22 mouse cellular contexts compared by ENCODE assay signal in the genomic region with DNA sequence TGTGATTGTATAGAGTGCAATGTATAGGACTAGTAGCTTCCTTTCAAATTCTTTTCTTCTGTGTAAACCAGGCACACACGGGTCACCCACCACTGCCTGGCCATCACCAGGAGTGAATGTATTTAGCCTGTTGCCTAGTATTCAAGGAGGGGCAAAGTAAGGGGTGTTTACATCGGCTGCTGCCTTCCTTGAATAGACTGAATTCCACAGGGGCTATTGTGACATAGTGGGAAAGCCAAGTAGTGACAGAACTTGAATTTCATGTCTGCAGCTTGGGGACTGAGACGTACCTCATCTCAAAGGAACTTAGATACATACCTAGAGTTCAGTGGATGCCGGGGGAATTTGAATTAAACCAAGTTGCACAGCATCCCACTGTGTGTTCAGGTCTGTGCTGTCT. TPM values are rescaled to one million over a fixed set of nuclear protein-coding genes. Genes with fewer than 3 reads are reported as not detected.
DNase-seq lines count a peak whose midpoint lies in the region; ATAC-seq lines count a peak whose summit lies in the region.
"Had no signal": no experiment of that assay in that cellular context is flagged by ENCODE, and none has a peak within 500 bp of the region (broad histone marks: within the 10 kb centered on the region; RNA-seq: fewer than 3 reads in every experiment).

No protein-coding gene starts in this region.

- peaks cover 45% of the 10 kb centered on the region for H3K4me1 ChIP-seq in hindbrain, embryonic 10.5 days (replicated peaks)
- H3K4me1 ChIP-seq in hindbrain, embryonic 14.5 days (replicated peaks; ENCODE audit: control insufficient read depth, insufficient read depth, low read length) = peaks cover 9% of the 10 kb centered on the region
- H3K4me1 ChIP-seq: megakaryocyte, embryonic 14.5 days had no signal

- no peak overlapping the region for H3K9ac ChIP-seq in hindbrain, embryonic 14.5 days
- H3K9ac ChIP-seq: liver, embryonic 13.5 days; neural tube, embryonic 15.5 days had no signal

- H3K27me3 ChIP-seq in hindbrain, embryonic 10.5 days (ENCODE audit: insufficient read depth, poor library complexity, severe bottlenecking) = no peaks in the 10 kb centered on the region
- no peaks in the 10 kb centered on the region for H3K27me3 ChIP-seq in hindbrain, embryonic 14.5 days (ENCODE audit: control insufficient read depth, insufficient read depth, low read length)
- H3K27me3 ChIP-seq: embryonic facial prominence, embryonic 13.5 days; liver, embryonic 13.5 days; megakaryocyte, embryonic 14.5 days; neural tube, embryonic 15.5 days had no signal

- no peak for ATAC-seq in hindbrain, embryonic 14.5 days (ENCODE audit: low FRiP score)
- ATAC-seq: hindbrain, postnatal 0 days had no signal

- 47% methylated on average over 4 of the region's 4 CpGs for WGBS in hindbrain, embryonic 10.5 days
- WGBS in hindbrain, embryonic 14.5 days = 39% methylated on average over 4 of the region's 4 CpGs

- no peaks in the 10 kb centered on the region for H3K36me3 ChIP-seq in hindbrain, embryonic 10.5 days
- peaks cover 5% of the 10 kb centered on the region; the same call in 1 of the 2 replicates for H3K36me3 ChIP-seq in hindbrain, embryonic 14.5 days (replicated peaks; ENCODE audit: control insufficient read depth, insufficient read depth)
- H3K36me3 ChIP-seq: neural tube, embryonic 15.5 days had no signal

- no peaks in the 10 kb centered on the region for H3K9me3 ChIP-seq in hindbrain, embryonic 10.5 days
- no peaks in the 10 kb centered on the region for H3K9me3 ChIP-seq in hindbrain, embryonic 14.5 days (ENCODE audit: control insufficient read depth, low read length)
- H3K9me3 ChIP-seq: embryonic facial prominence, embryonic 13.5 days; G1E; liver, embryonic 13.5 days; megakaryocyte, embryonic 14.5 days; neural tube, embryonic 15.5 days had no signal

- peak; percentile 6 for DNase-seq in hindbrain, embryonic 10.5 days (ENCODE audit: low spot score)
- no peak for DNase-seq in hindbrain, embryonic 14.5 days (ENCODE audit: low spot score)
- peak; percentile 26 for DNase-seq in 3T3-L1 (ENCODE audit: low read depth, low spot score)
- DNase-seq in R1 (ENCODE audit: low read depth, low spot score) = peak; percentile 23
- peak; percentile 8 for DNase-seq in lung, postnatal 10 days
- DNase-seq in thymus, postnatal 10 days (ENCODE audit: low spot score in 2 of 2) = no peak
- DNase-seq in adrenal gland, postnatal 36 days = no peak
- DNase-seq: adrenal gland, postnatal 14 days; cerebellum, adult 9-11 months; gastrocnemius, postnatal 10 days; heart, adult 2 months; heart, postnatal 14 days; kidney, adult 18-20 months; kidney, postnatal 14 days; layer of hippocampus, adult 9-11 months; liver, embryonic 13.5 days; thymus, postnatal 36 days had no signal

- H3K4me2 ChIP-seq in hindbrain, embryonic 14.5 days (replicated peaks) = no peak overlapping the region
- H3K4me2 ChIP-seq: embryonic facial prominence, embryonic 13.5 days; liver, embryonic 13.5 days; neural tube, embryonic 15.5 days had no signal

- peak overlapping the region; percentile 56; the same call in 1 of the 2 replicates for H3K27ac ChIP-seq in hindbrain, embryonic 10.5 days
- no peak overlapping the region for H3K27ac ChIP-seq in hindbrain, embryonic 14.5 days
- H3K27ac ChIP-seq: heart, adult 2 months; hindbrain, postnatal 0 days; liver, embryonic 13.5 days; neural tube, embryonic 15.5 days had no signal

- H3K4me3 ChIP-seq in hindbrain, embryonic 10.5 days = no peak overlapping the region
- H3K4me3 ChIP-seq in hindbrain, embryonic 14.5 days (replicated peaks; ENCODE audit: low read length) = no peak overlapping the region
- H3K4me3 ChIP-seq: embryonic facial prominence, embryonic 13.5 days; heart, adult 2 months; liver, embryonic 13.5 days; megakaryocyte, embryonic 14.5 days; neural tube, embryonic 15.5 days had no signal

RNA-seq across cellular contexts. Expression of a gene that starts 41.2 kb away (rescaled TPM):
- polyA plus RNA-seq in hindbrain, embryonic 10.5 days (2016; fragmentation: Nextera tagmentation; extraction: Ambion mirVana) = 7.9 and 8.9 TPM in 2 replicates
- 7.9 and 9.7 TPM in 2 replicates for polyA plus RNA-seq in hindbrain, embryonic 14.5 days (2014; fragmentation: Nextera tagmentation; extraction: Ambion mirVana)
- 1 to 10 TPM; 9.1 to 9.7 TPM for total RNA-seq in adrenal gland, postnatal 36 days (2021)

Comparison
In these comparisons a context has a peak if more than half of its experiments do, and no peak if none do; other contexts are left out.
1. DNase-seq: peak in hindbrain, embryonic 10.5 days (single experiment), 3T3-L1 (single experiment), R1 (single experiment) and lung, postnatal 10 days (single experiment); none in hindbrain, embryonic 14.5 days (single experiment), thymus, postnatal 10 days (0 of 2) and adrenal gland, postnatal 36 days (0 of 2).